Mouse (Mus musculus): ENCODE data around the gene Chp2. TPM values are rescaled to one million over a fixed set of nuclear protein-coding genes. Genes with fewer than 3 reads are reported as not detected.
A peak's percentile ranks its signal among the peaks of the same experiment; 100 is the strongest.

The Chp2 gene
- total RNA-seq (2021), result 1 to 10 TPM; 1.7 to 3.4 TPM
- polyA plus RNA-seq (2012; rRNA removed), result 1.4 and 2.8 TPM in 2 replicates
- long read RNA-seq, partial matches to known transcripts, result 1 of 2 reads
- long read RNA-seq, other reads (novel, unspliced or antisense), result 0 of 2 reads

GRCm38 (mm10) chr7:122219315-122219801 lies at the start of gene Chp2:
Gene Chp2 (plus strand): TSS chr7:122219496.
- peak; percentile 69 for DNase-seq

- DNase-seq, result no peak
These were observed 48.6 kb upstream of the Chp2 start for GRCm38 (mm10) chr7:122170705-122171104.

GRCm38 (mm10) chr7:122171613-122172012 lies 47.7 kb upstream of the Chp2 start:
- DNase-seq, result no peak

GRCm38 (mm10) chr7:122180720-122181119 lies 38.6 kb upstream of the Chp2 start:
- no peak for DNase-seq

- no peak for DNase-seq
These were observed 34.7 kb upstream of the Chp2 start for GRCm38 (mm10) chr7:122184569-122184968.

- DNase-seq, result no peak
These were observed 33.3 kb upstream of the Chp2 start, which contains the start of gene Ern2 for GRCm38 (mm10) chr7:122186043-122186442. Gene Ern2 (minus strand): TSS chr7:122186207.

GRCm38 (mm10) chr7:122189484-122189883 lies 29.8 kb upstream of the Chp2 start:
- DNase-seq, result peak; percentile 12

- DNase-seq, result no peak
These were observed 28.2 kb upstream of the Chp2 start for GRCm38 (mm10) chr7:122191097-122191496.

GRCm38 (mm10) chr7:122193919-122194318 lies 25.4 kb upstream of the Chp2 start:
- DNase-seq, result no peak

- no peak for DNase-seq
These were observed 22.5 kb upstream of the Chp2 start for GRCm38 (mm10) chr7:122196771-122197170.

GRCm38 (mm10) chr7:122197306-122197705 lies 22.0 kb upstream of the Chp2 start:
- DNase-seq, result peak; percentile 17

GRCm38 (mm10) chr7:122199296-122199695 lies 20.0 kb upstream of the Chp2 start:
- DNase-seq, result peak; percentile 20

- no peak for DNase-seq
These were observed 15.4 kb upstream of the Chp2 start for GRCm38 (mm10) chr7:122203936-122204335.

- no peak for DNase-seq
These were observed 13.2 kb upstream of the Chp2 start for GRCm38 (mm10) chr7:122206121-122206520.

- DNase-seq, result no peak
These were observed 10.8 kb upstream of the Chp2 start for GRCm38 (mm10) chr7:122208276-122209021.

- DNase-seq, result no peak
These were observed 6.9 kb downstream of the Chp2 start for GRCm38 (mm10) chr7:122226020-122226742.

- no peak for DNase-seq
These were observed 7.4 kb downstream of the Chp2 start for GRCm38 (mm10) chr7:122226744-122227143.

- no peak for DNase-seq
These were observed 10.0 kb downstream of the Chp2 start for GRCm38 (mm10) chr7:122229306-122229705.

GRCm38 (mm10) chr7:122229916-122230315 lies 10.6 kb downstream of the Chp2 start:
- no peak for DNase-seq

GRCm38 (mm10) chr7:122230866-122231265 lies 11.6 kb downstream of the Chp2 start:
- DNase-seq, result no peak

- no peak for DNase-seq
These were observed 19.6 kb downstream of the Chp2 start for GRCm38 (mm10) chr7:122238939-122239338.

- no peak for DNase-seq
These were observed 21.3 kb downstream of the Chp2 start for GRCm38 (mm10) chr7:122240413-122241119.

All from adrenal gland, adult 2 months (tissue).